Mouse (Mus musculus): ENCODE data around the gene Olfr1404. TPM values are rescaled to one million over a fixed set of nuclear protein-coding genes. Genes with fewer than 3 reads are reported as not detected.
"Not testable (repeated sequence)": the region's sequence is repeated elsewhere in the genome, so short reads cannot be mapped to it uniquely, and the experiment has no call there.

Olfr1404 gene
- total RNA-seq (2021), result not detected

DNA sequence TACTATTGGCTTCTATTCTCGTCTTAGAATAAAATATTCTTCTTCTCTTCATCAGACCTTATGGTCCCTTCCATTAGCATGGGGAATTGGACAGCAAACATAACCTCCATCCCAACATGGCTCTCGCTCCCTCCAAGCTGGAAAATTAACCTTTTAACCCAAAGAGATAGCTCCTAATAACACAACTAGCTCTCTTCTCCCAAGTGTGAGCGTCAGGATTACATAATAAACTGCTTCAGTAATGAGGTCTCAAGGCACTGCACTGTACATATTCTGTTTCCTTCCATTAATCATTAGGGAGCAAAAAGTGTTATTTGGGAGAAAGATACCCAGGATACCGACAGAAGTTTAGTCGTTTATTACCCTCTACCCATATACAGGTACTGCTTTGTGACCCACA lies at the start of gene Olfr1404:
TSS of gene Olfr1404 (plus strand) at position 301 of the 400 bp plus-strand sequence.
- intact Hi-C loops (cut with DNase I), result no loop called here
- no peak for DNase-seq (ENCODE audit: low spot score in 2 of 2)

DNA sequence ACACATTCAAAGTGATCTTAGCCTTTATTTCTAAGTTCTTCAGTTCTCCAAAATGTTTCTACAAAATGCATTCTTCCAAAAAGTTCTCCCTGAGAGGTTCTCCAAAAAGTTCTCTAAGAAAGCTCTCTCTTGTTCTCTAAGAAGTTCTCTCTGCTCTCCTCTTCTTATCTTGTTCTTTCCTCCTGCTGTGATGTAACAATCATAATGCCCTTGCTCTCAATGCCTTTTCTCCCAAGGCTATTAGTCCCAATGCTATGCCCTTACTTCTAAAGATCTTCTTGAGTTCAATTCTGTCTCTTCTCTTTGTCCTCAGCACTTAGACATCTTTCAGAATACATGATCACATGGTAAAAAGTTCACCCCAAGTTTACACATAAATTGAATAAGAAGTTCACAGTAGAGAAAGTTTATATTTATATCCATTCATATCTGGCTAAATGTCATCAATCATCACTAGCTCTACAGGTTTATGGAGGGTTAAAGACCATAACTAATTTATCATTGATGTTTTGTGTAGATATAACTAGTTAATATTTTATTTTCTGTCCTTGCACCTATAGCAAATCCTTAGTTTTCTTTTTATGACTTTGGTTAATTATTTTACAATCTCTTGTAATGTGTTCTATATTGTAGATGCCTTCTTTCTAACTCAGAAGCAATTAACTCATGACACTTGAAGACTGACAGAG lies 37.9 kb upstream of the Olfr1404 start:
- intact Hi-C loops (cut with DNase I), result no loop called here
- no peak for DNase-seq (ENCODE audit: low spot score in 2 of 2)

- DNase-seq (ENCODE audit: low spot score in 2 of 2), result no peak
- intact Hi-C loops (cut with DNase I), result no loop called here
Measured at GRCm38 (mm10) chr1:173190540-173190939, 21.7 kb upstream of the Olfr1404 start, which contains the start of gene Olfr1406. Gene Olfr1406, minus strand, starts transcription at chr1:173190640.

- intact Hi-C loops (cut with DNase I), result no loop called here
- no peak for DNase-seq (ENCODE audit: low spot score in 2 of 2)
Measured at GRCm38 (mm10) chr1:173192059-173192458, 20.1 kb upstream of the Olfr1404 start.

DNA sequence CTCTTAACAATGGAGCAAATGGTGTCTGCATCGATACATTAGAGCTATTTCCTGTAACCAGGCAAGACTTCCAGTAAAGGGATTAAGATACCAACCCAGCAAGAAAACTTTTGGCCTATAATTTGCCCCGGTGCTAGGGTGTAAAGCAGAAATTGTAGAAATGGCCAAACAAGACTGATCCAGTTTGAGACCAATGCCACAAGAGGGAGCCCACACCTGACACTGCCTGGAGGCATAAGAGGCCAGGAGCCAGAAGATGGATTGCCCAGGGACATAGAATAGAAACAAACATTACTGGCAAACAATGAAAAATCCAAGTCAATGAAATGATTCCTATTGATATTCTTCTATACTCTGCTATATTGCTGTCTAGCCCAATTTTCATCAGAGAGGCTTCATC lies 15.8 kb upstream of the Olfr1404 start:
- intact Hi-C loops (cut with DNase I), result no loop called here
- DNase-seq (ENCODE audit: low spot score in 2 of 2), result no peak

DNA sequence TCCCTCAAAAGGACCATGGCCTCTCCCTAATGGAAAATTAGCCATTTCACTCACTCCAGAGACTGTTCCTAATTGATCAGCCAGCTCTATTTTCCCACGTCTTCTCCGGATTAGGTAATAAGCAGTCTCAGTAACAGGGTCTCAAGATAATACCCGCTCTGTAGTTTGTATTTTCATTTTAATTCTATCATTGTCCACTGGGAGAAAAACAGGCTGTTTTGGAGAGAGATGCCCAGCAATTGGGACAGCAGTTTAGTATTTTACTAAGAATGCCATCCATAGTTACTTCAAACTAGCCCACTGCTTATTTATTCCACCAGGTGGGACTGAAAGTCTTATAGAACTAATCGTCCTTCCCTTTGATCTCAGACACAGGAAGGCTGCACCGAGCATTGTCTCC lies 14.7 kb upstream of the Olfr1404 start, which contains the start of gene Olfr218:
TSS of gene Olfr218 (plus strand) at position 301 of the 400 bp plus-strand sequence.
- intact Hi-C loops (cut with DNase I), result no loop called here
- no peak for DNase-seq (ENCODE audit: low spot score in 2 of 2)

GRCm38 (mm10) chr1:173216481-173216880 lies 4.3 kb downstream of the Olfr1404 start:
- DNase-seq (ENCODE audit: low spot score in 2 of 2), result no peak
- intact Hi-C loops (cut with DNase I), result no loop called here

DNA sequence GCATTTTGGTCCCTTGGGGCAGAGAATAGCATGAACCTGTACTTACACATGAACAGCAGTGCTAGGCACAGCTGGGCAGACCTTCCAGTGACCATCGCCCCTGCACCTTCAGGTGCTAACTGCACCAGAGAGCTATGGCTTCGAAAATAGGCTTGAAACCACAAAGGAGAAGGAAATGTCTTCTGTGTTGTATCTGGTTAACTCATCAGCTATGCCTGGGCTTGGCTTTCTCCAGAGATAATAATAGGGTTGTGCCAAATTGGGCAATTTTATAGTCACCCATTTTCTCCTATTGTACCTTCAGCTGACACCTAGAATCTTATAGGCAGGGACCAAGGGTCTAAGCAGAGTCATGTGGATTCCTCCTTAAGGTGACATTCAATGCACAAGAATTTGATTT lies 14.9 kb downstream of the Olfr1404 start, which contains the start of gene Fcer1a:
TSS of gene Fcer1a (minus strand) at position 134 of the 400 bp plus-strand sequence.
- DNase-seq (ENCODE audit: low spot score in 2 of 2), result no peak
- intact Hi-C loops (cut with DNase I), result no loop called here

DNA sequence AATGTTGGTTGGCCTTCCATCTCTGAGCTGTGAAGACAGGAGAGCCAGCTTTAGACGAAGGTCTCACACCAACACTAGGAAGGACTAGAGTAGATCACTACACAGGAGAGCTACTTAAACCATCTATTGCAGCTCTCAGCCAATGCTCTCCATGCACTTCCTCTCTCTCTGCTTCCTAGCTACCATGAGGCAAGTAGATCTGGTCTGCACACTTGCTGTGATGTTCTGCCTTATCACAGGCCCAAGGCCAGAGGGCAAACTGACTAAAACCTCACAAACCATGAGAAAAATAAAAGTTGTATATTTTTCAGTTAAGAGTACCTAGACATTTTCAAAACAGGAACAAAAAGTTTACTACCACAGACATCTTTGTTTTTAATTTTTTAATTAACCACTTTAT lies 24.8 kb downstream of the Olfr1404 start:
- intact Hi-C loops (cut with DNase I); DNase-seq (ENCODE audit: low spot score in 2 of 2): not testable (repeated sequence)

GRCm38 (mm10) chr1:173249888-173250287 lies 37.7 kb downstream of the Olfr1404 start:
- no peak for DNase-seq (ENCODE audit: low spot score in 2 of 2)
- intact Hi-C loops (cut with DNase I), result no loop called here

- DNase-seq (ENCODE audit: low spot score in 2 of 2), result no peak
- intact Hi-C loops (cut with DNase I), result no loop called here
Measured at GRCm38 (mm10) chr1:173265701-173266100, 53.5 kb downstream of the Olfr1404 start, which contains the start of gene Olfr418. Gene Olfr418, plus strand, starts transcription at chr1:173266001.

Other genes starting within 250 kb of the Olfr1404 start
- gene Olfr1408, start 75.0 kb upstream of the Olfr1404 start, total RNA-seq (2021), result not detected
- gene Olfr1406, start 21.8 kb upstream of the Olfr1404 start, total RNA-seq (2021), result not detected
- gene Olfr218, start 14.6 kb upstream of the Olfr1404 start, total RNA-seq (2021), result not detected
- gene Fcer1a, start 14.8 kb downstream of the Olfr1404 start, total RNA-seq (2021), result not detected
- not detected for gene Olfr418, start 53.6 kb downstream of the Olfr1404 start, total RNA-seq (2021)
- gene Mptx2, start 65.4 kb downstream of the Olfr1404 start, total RNA-seq (2021), result not detected
- gene Ackr1, start 121.4 kb downstream of the Olfr1404 start, total RNA-seq (2021), result 10 to 100 TPM; 83.5 to 94.7 TPM
- gene Aim2, start 138.5 kb downstream of the Olfr1404 start, total RNA-seq (2021), result 1 to 10 TPM; 1.3 to 2.5 TPM
- 100 to 1,000 TPM; 437 to 444 TPM for gene Cadm3, start 155.3 kb downstream of the Olfr1404 start, total RNA-seq (2021)